Mouse (Mus musculus): ENCODE data around the gene Map6. TPM values are rescaled to one million over a fixed set of nuclear protein-coding genes. Genes with fewer than 3 reads are reported as not detected.

Gene Map6
- polyA plus RNA-seq, 1 experiment from 2014 or later, result 0.06 TPM

DNA sequence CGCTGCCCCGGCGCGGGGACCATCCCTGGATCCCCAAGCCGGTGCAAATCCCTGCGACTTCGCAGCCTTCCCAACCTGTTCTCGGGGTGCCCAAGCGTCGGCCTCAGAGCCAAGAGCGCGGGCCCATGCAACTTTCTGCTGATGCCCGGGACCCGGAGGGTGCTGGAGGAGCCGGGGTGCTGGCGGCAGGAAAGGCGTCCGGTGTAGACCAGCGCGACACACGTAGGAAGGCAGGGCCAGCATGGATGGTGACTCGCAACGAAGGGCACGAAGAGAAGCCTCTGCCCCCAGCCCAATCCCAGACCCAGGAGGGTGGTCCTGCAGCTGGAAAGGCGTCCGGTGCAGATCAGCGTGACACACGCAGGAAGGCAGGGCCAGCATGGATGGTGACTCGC is 1.3 kb downstream of the Map6 start:
- 2% methylated on average over 29 of the region's 29 CpGs for WGBS (ENCODE audit: insufficient replicate concordance)
- H3K36me3 ChIP-seq (replicated peaks; ENCODE audit: insufficient read depth, low read length), result no peaks in the 10 kb centered on the region
- H3K9ac ChIP-seq (replicated peaks), result no peak overlapping the region
- H3K4me3 ChIP-seq (ENCODE audit: low read depth, low read length), result peak overlapping the region; percentile 32
- no peak overlapping the region for H3K27ac ChIP-seq (ENCODE audit: low read depth)
- H3K27me3 ChIP-seq (ENCODE audit: insufficient read depth, low read length), result peaks cover 75% of the 10 kb centered on the region
- DNase-seq (no peak), ATAC-seq (no peak)
- peak overlapping the region; percentile 59 for H3K4me2 ChIP-seq (ENCODE audit: low read depth, low read length)
- peaks cover 7% of the 10 kb centered on the region for H3K4me1 ChIP-seq (ENCODE audit: insufficient read depth)
- no peaks in the 10 kb centered on the region for H3K9me3 ChIP-seq (ENCODE audit: low read length)
- TF ChIP-seq CTCF (IDR thresholded peaks at IDR 0.05; ENCODE audit: low read depth) (no peak), EP300 (IDR thresholded peaks at IDR 0.05; ENCODE audit: low read depth) (no peak)

GRCm38 (mm10) chr7:99268951-99269945 is 2.0 kb downstream of the Map6 start:
- DNase-seq (no peak), ATAC-seq (no peak)
- TF ChIP-seq EP300 (IDR thresholded peaks at IDR 0.05; ENCODE audit: low read depth) (no peak), CTCF (IDR thresholded peaks at IDR 0.05; ENCODE audit: low read depth) (no peak)
- H3K9me3 ChIP-seq (ENCODE audit: low read length), result no peaks in the 10 kb centered on the region
- H3K9ac ChIP-seq (replicated peaks), result no peak overlapping the region
- H3K4me3 ChIP-seq (ENCODE audit: low read depth, low read length), result no peak overlapping the region
- no peak overlapping the region; the same call in 1 of the 2 replicates for H3K4me2 ChIP-seq (ENCODE audit: low read depth, low read length)
- H3K4me1 ChIP-seq (ENCODE audit: insufficient read depth), result peaks cover 7% of the 10 kb centered on the region
- H3K27ac ChIP-seq (ENCODE audit: low read depth), result no peak overlapping the region
- no peaks in the 10 kb centered on the region for H3K36me3 ChIP-seq (replicated peaks; ENCODE audit: insufficient read depth, low read length)
- WGBS (ENCODE audit: insufficient replicate concordance), result 12% methylated on average over 38 of the region's 42 CpGs
- peaks cover 76% of the 10 kb centered on the region for H3K27me3 ChIP-seq (ENCODE audit: insufficient read depth, low read length)

DNA sequence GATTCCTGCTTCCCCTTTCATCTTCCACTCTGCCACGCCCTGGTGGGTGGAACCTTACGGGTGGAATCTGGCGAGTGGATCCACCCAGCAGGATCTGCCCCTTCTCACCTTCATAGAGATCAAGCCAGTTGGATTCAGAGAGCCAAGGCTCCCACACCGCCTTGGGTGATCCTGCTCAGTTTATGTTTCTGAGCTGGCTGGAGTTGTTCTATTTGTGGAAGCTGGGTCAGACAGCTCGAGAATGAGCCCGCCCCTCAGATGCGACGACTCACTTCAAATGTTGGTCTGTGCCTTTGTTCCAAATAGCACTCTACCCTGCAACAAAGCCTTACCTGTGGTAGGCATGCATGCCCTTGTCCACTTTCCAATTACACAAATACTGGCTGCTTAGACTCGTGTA is 4.4 kb downstream of the Map6 start:
- peaks cover 58% of the 10 kb centered on the region for H3K27me3 ChIP-seq (ENCODE audit: insufficient read depth, low read length)

GRCm38 (mm10) chr7:99275131-99275530 is 7.9 kb downstream of the Map6 start:
- no peaks in the 10 kb centered on the region for H3K9me3 ChIP-seq (ENCODE audit: low read length)
- H3K27ac ChIP-seq (ENCODE audit: low read depth), result no peak overlapping the region
- WGBS (ENCODE audit: insufficient replicate concordance), result 68% methylated on average over 6 of the region's 6 CpGs
- no peaks in the 10 kb centered on the region for H3K36me3 ChIP-seq (replicated peaks; ENCODE audit: insufficient read depth, low read length)
- no peak overlapping the region for H3K4me2 ChIP-seq (ENCODE audit: low read depth, low read length)
- no peak overlapping the region for H3K9ac ChIP-seq (replicated peaks)
- ATAC-seq (no peak), DNase-seq (no peak)
- H3K4me1 ChIP-seq (ENCODE audit: insufficient read depth), result no peaks in the 10 kb centered on the region
- no peak for TF ChIP-seq EP300 (IDR thresholded peaks at IDR 0.05; ENCODE audit: low read depth)
- TF ChIP-seq CTCF (IDR thresholded peaks at IDR 0.05; ENCODE audit: low read depth), result no peak
- H3K4me3 ChIP-seq (ENCODE audit: low read depth, low read length), result no peak overlapping the region
- H3K27me3 ChIP-seq (ENCODE audit: insufficient read depth, low read length), result peaks cover 28% of the 10 kb centered on the region; the same call in 1 of the 2 replicates

More for the DNA sequence above, 4.4 kb downstream of the Map6 start:
- H3K36me3 ChIP-seq (replicated peaks; ENCODE audit: insufficient read depth, low read length), result no peaks in the 10 kb centered on the region
- no peak overlapping the region for H3K4me3 ChIP-seq (ENCODE audit: low read depth, low read length)
- no peak overlapping the region for H3K4me2 ChIP-seq (ENCODE audit: low read depth, low read length)
- H3K9me3 ChIP-seq (ENCODE audit: low read length), result no peaks in the 10 kb centered on the region
- H3K9ac ChIP-seq (replicated peaks), result no peak overlapping the region
- ATAC-seq (no peak), DNase-seq (no peak)
- no peak overlapping the region for H3K27ac ChIP-seq (ENCODE audit: low read depth)
- TF ChIP-seq EP300 (IDR thresholded peaks at IDR 0.05; ENCODE audit: low read depth), result no peak
- TF ChIP-seq CTCF (IDR thresholded peaks at IDR 0.05; ENCODE audit: low read depth), result no peak
- peaks cover 7% of the 10 kb centered on the region for H3K4me1 ChIP-seq (ENCODE audit: insufficient read depth)
- WGBS (ENCODE audit: insufficient replicate concordance), result 44% methylated on average over 9 of the region's 9 CpGs

DNA sequence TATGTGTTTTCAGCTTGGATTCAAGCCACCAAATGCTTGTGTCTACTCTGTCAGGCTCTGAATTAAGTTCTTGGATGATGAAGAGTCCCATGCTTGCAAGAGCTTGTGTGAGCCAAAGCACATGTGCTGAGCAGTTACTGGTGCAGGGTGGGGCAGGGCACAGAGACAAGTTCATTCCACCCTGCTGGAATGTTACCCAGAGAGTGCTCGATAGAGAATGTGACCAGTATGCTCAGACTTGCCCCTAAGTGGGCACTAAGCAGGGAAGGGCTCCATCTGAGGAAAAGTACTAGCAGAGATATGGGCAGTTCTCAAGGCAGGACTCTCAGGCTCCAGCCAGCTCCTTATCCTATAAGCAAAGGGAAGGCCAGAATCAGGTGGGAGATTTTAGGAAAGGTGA is 9.4 kb downstream of the Map6 start:
- no peak for ATAC-seq
- no peak for DNase-seq
- no peak overlapping the region for H3K4me3 ChIP-seq (ENCODE audit: low read depth, low read length)

GRCm38 (mm10) chr7:99278309-99278708 is 11.1 kb downstream of the Map6 start:
- Histone ChIP-seq H3K4me2 (ENCODE audit: low read depth, low read length) (no peak overlapping the region), H3K9me3 (ENCODE audit: low read length) (no peaks in the 10 kb centered on the region), H3K4me3 (ENCODE audit: low read depth, low read length) (no peak overlapping the region), H3K9ac (replicated peaks) (no peak overlapping the region), H3K4me1 (ENCODE audit: insufficient read depth) (no peaks in the 10 kb centered on the region), H3K36me3 (replicated peaks; ENCODE audit: insufficient read depth, low read length) (no peaks in the 10 kb centered on the region), H3K27ac (ENCODE audit: low read depth) (no peak overlapping the region), H3K27me3 (ENCODE audit: insufficient read depth, low read length) (peaks cover 5% of the 10 kb centered on the region; the same call in 1 of the 2 replicates)
- TF ChIP-seq EP300 (IDR thresholded peaks at IDR 0.05; ENCODE audit: low read depth) (no peak), CTCF (IDR thresholded peaks at IDR 0.05; ENCODE audit: low read depth) (no peak)
- ATAC-seq, result no peak
- 67% methylated on average over 8 of the region's 8 CpGs for WGBS (ENCODE audit: insufficient replicate concordance)
- DNase-seq, result no peak

More for the DNA sequence above, 9.4 kb downstream of the Map6 start:
- TF ChIP-seq EP300 (IDR thresholded peaks at IDR 0.05; ENCODE audit: low read depth) (no peak), CTCF (IDR thresholded peaks at IDR 0.05; ENCODE audit: low read depth) (no peak)
- no peak overlapping the region for H3K4me2 ChIP-seq (ENCODE audit: low read depth, low read length)
- 88% methylated on average over 1 of the region's 1 CpGs for WGBS (ENCODE audit: insufficient replicate concordance)
- H3K36me3 ChIP-seq (replicated peaks; ENCODE audit: insufficient read depth, low read length), result no peaks in the 10 kb centered on the region
- no peaks in the 10 kb centered on the region for H3K4me1 ChIP-seq (ENCODE audit: insufficient read depth)
- H3K27me3 ChIP-seq (ENCODE audit: insufficient read depth, low read length), result peaks cover 14% of the 10 kb centered on the region; the same call in 1 of the 2 replicates
- no peak overlapping the region for H3K27ac ChIP-seq (ENCODE audit: low read depth)
- no peaks in the 10 kb centered on the region for H3K9me3 ChIP-seq (ENCODE audit: low read length)
- no peak overlapping the region for H3K9ac ChIP-seq (replicated peaks)
